Mouse (Mus musculus): Measurements from ENCODE around the gene Sdcbp2. TPM values are rescaled to one million over a fixed set of nuclear protein-coding genes. Genes with fewer than 3 reads are reported as not detected.

Gene Sdcbp2
- total RNA-seq, 1 experiment from 2014 or later, result not detected

Other genes with a start within 250 kb of the Sdcbp2 start
- gene 4921509C19Rik, start 96.5 kb upstream of the Sdcbp2 start, total RNA-seq (2017), result not detected in 2 replicates
- gene Nsfl1c, start 78.4 kb upstream of the Sdcbp2 start, total RNA-seq (2017), result 133 and 152 TPM in 2 replicates
- 33.6 and 41.1 TPM in 2 replicates for gene Fkbp1a, start 30.1 kb upstream of the Sdcbp2 start, total RNA-seq (2017)
- gene Snph, start 60.0 kb downstream of the Sdcbp2 start, total RNA-seq (2017), result not detected in 2 replicates
- not detected in 2 replicates for gene Rad21l, start 95.9 kb downstream of the Sdcbp2 start, total RNA-seq (2017)
- gene Tmem74b, start 129.4 kb downstream of the Sdcbp2 start, total RNA-seq (2017), result not detected in 2 replicates
- gene Psmf1, start 171.6 kb downstream of the Sdcbp2 start, total RNA-seq (2017), result 15.6 and 16.4 TPM in 2 replicates

Data from hematopoietic stem cell, adult 5-6 weeks (primary cell).